Mouse (Mus musculus): Measurements from ENCODE around the gene Fabp7. TPM values are rescaled to one million over a fixed set of nuclear protein-coding genes. Genes with fewer than 3 reads are reported as not detected.

Fabp7 gene
- polyA plus RNA-seq, 1 experiment from 2014 or later, result 7.9 TPM

DNA sequence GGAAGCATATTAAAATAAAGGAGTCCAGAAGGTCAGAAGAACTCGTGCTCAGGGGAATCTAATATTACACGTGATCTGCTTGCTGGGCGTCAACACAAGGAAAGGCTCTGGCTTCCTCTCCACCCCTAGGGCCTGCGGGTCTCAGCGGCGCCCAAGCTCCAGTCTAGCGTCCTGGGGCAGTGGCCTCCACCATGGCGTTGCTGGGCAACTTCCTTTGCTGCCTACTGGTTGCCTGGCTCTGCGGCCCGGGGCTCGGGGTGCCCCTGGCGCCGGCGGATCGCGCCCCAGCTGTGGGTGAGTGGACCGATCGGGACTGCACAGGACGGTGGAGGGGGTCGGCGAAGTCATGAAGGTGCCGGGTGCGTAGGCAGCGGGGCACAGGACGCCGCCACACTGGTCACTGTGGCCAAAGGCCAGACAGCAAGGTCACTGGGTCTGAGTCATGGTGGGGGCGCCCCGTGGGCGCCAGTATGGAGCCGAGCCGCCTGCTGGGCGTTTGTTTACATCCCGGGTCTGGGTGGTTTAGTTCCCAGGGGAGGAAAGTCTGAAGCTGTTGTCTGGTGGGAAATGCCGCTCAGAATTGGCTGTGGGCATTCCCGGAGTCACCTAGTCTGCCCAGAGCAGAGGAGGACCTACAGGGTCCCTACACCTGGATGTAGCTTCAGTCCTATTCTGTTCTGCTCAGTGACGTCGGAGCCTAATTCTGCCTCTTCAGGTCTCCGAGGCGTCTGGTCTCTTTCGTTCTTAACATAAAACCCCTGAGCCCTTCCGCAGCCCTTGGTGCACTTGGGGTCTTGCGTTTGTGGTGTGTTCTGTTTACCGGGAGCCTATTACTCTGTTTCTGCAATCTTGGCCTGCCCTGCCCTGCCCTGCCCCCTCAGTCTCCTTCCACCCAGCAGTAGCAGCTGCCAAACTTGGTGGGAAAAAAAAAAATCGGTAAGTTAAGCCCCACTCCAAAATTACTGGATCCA is 10.1 kb downstream of the Fabp7 start:
- DNase-seq (peak; percentile 75), ATAC-seq (peak; percentile 89)
- Histone ChIP-seq H3K27me3 (ENCODE audit: insufficient read depth, low read length) (no peaks in the 10 kb centered on the region), H3K27ac (ENCODE audit: low read depth) (peak overlapping the region; percentile 96), H3K9me3 (ENCODE audit: low read length) (no peaks in the 10 kb centered on the region), H3K4me3 (ENCODE audit: low read depth, low read length) (peak overlapping the region; percentile 65), H3K4me1 (ENCODE audit: insufficient read depth) (peaks cover 20% of the 10 kb centered on the region), H3K4me2 (ENCODE audit: low read depth, low read length) (peak overlapping the region; percentile 88), H3K36me3 (replicated peaks; ENCODE audit: insufficient read depth, low read length) (no peaks in the 10 kb centered on the region), H3K9ac (replicated peaks) (peak overlapping the region; percentile 79)
- no peak; the same call in 1 of the 2 replicates for TF ChIP-seq CTCF (IDR thresholded peaks at IDR 0.05; ENCODE audit: low read depth)
- TF ChIP-seq EP300 (IDR thresholded peaks at IDR 0.05; ENCODE audit: low read depth), result no peak
- WGBS (ENCODE audit: insufficient replicate concordance), result 1% methylated on average over 44 of the region's 44 CpGs

- peaks cover 20% of the 10 kb centered on the region for H3K4me1 ChIP-seq (ENCODE audit: insufficient read depth)
- ATAC-seq, result no peak
- peak overlapping the region; percentile 79 for H3K9ac ChIP-seq (replicated peaks)
- H3K36me3 ChIP-seq (replicated peaks; ENCODE audit: insufficient read depth, low read length), result no peaks in the 10 kb centered on the region
- no peaks in the 10 kb centered on the region for H3K27me3 ChIP-seq (ENCODE audit: insufficient read depth, low read length)
- WGBS (ENCODE audit: insufficient replicate concordance), result 21% methylated on average over 4 of the region's 4 CpGs
- peak overlapping the region; percentile 65 for H3K4me3 ChIP-seq (ENCODE audit: low read depth, low read length)
- H3K4me2 ChIP-seq (ENCODE audit: low read depth, low read length), result peak overlapping the region; percentile 88
- TF ChIP-seq CTCF (IDR thresholded peaks at IDR 0.05; ENCODE audit: low read depth), result no peak
- no peak for TF ChIP-seq EP300 (IDR thresholded peaks at IDR 0.05; ENCODE audit: low read depth)
- H3K27ac ChIP-seq (ENCODE audit: low read depth), result peak overlapping the region; percentile 96
- no peaks in the 10 kb centered on the region for H3K9me3 ChIP-seq (ENCODE audit: low read length)
- no peak for DNase-seq
Measured at GRCm38 (mm10) chr10:57795542-57795941, 10.9 kb downstream of the Fabp7 start.

DNA sequence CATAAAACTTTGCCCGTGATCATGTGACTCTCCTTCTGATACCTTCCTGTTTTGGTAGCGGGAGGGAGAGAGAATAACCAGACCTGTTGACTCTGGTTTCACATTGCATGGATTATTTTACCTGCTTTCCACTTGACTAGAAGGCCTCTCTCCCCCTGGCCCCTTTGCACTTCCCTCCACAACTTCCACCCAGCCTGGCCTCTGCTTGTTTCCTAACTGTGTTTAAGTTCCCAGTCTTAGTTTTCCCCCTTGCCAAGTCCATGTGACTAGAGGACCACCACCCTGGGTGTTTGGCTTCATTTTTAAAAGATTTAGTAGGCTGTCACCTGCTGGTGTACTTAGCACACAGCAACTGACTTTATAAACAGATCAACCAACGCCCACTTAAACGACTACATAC is 11.4 kb downstream of the Fabp7 start:
- peak overlapping the region; percentile 79; the same call in 1 of the 2 replicates for H3K9ac ChIP-seq (replicated peaks)
- H3K27ac ChIP-seq (ENCODE audit: low read depth), result peak overlapping the region; percentile 96
- TF ChIP-seq CTCF (IDR thresholded peaks at IDR 0.05; ENCODE audit: low read depth) (peak; percentile 71), EP300 (IDR thresholded peaks at IDR 0.05; ENCODE audit: low read depth) (no peak)
- WGBS (ENCODE audit: insufficient replicate concordance), result 25% methylated on average over 4 of the region's 4 CpGs
- peaks cover 20% of the 10 kb centered on the region for H3K4me1 ChIP-seq (ENCODE audit: insufficient read depth)
- H3K27me3 ChIP-seq (ENCODE audit: insufficient read depth, low read length), result no peaks in the 10 kb centered on the region
- peak overlapping the region; percentile 88 for H3K4me2 ChIP-seq (ENCODE audit: low read depth, low read length)
- H3K4me3 ChIP-seq (ENCODE audit: low read depth, low read length), result peak overlapping the region; percentile 65
- H3K9me3 ChIP-seq (ENCODE audit: low read length), result no peaks in the 10 kb centered on the region
- 0 out of 2 replicates have a peak, but pooled peaks cover 3% of the 10 kb centered on the region for H3K36me3 ChIP-seq (replicated peaks; ENCODE audit: insufficient read depth, low read length)
- DNase-seq, result peak; percentile 38
- peak; percentile 20; the same call in 1 of the 2 replicates for ATAC-seq

DNA sequence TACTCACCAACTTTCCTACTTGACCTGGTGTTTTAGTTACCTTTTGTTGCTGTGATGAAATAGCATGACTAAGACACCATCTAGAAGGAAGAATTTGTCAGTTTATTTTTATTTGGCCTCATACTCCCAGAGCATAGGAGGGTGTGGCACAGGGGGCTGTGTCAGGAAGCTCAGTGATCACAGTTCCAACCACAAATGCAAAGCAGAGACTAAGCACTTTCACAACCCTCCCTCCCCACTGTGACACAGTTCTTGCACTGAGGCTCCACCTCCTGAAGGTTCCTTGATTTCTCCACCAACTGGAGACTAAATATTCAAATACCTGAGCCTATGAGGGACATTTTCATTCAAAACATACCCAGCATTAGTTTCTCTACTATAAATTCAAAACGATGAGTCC is 14.8 kb downstream of the Fabp7 start:
- H3K9ac ChIP-seq (replicated peaks), result no peak overlapping the region
- WGBS (ENCODE audit: insufficient replicate concordance), result 89% methylated on average over 1 of the region's 1 CpGs
- H3K27me3 ChIP-seq (ENCODE audit: insufficient read depth, low read length), result no peaks in the 10 kb centered on the region
- no peak for ATAC-seq
- H3K4me3 ChIP-seq (ENCODE audit: low read depth, low read length), result no peak overlapping the region
- H3K4me2 ChIP-seq (ENCODE audit: low read depth, low read length), result no peak overlapping the region
- TF ChIP-seq EP300 (IDR thresholded peaks at IDR 0.05; ENCODE audit: low read depth) (no peak), CTCF (IDR thresholded peaks at IDR 0.05; ENCODE audit: low read depth) (no peak)
- H3K27ac ChIP-seq (ENCODE audit: low read depth), result no peak overlapping the region
- H3K9me3 ChIP-seq (ENCODE audit: low read length), result no peaks in the 10 kb centered on the region
- peaks cover 10% of the 10 kb centered on the region for H3K4me1 ChIP-seq (ENCODE audit: insufficient read depth)
- no peak for DNase-seq
- H3K36me3 ChIP-seq (replicated peaks; ENCODE audit: insufficient read depth, low read length), result peaks cover 6% of the 10 kb centered on the region; the same call in 1 of the 2 replicates

DNA sequence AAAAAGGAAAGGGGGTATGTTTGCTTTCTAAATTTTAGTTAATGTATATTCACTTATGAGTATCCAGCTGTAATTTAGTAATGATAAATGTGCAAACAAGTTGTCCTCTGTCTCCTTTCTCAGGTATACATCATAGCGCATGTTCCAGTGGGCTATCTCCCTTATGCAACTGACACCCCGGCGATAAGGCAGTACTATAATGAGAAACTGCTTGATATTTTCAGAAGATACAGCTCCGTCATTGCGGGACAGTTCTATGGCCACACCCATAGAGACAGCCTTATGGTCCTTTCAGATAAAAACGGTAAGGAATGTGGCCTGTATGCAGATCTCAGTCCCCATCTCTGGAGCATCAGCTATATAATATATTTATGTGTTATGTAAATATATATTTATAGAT is 23.1 kb downstream of the Fabp7 start:
- Histone ChIP-seq H3K27me3 (ENCODE audit: insufficient read depth, low read length) (no peaks in the 10 kb centered on the region), H3K4me3 (ENCODE audit: low read depth, low read length) (no peak overlapping the region), H3K27ac (ENCODE audit: low read depth) (no peak overlapping the region), H3K9ac (replicated peaks) (no peak overlapping the region), H3K4me2 (ENCODE audit: low read depth, low read length) (no peak overlapping the region), H3K36me3 (replicated peaks; ENCODE audit: insufficient read depth, low read length) (peaks cover 26% of the 10 kb centered on the region), H3K9me3 (ENCODE audit: low read length) (no peaks in the 10 kb centered on the region), H3K4me1 (ENCODE audit: insufficient read depth) (0 out of 2 replicates have a peak, but pooled peaks cover 3% of the 10 kb centered on the region)
- WGBS (ENCODE audit: insufficient replicate concordance), result 57% methylated on average over 6 of the region's 6 CpGs
- TF ChIP-seq CTCF (IDR thresholded peaks at IDR 0.05; ENCODE audit: low read depth), result no peak
- peak; percentile 97 for TF ChIP-seq EP300 (IDR thresholded peaks at IDR 0.05; ENCODE audit: low read depth)
- ATAC-seq (peak; percentile 97), DNase-seq (peak; percentile 17)

- Histone ChIP-seq H3K27ac (ENCODE audit: low read depth) (no peak overlapping the region), H3K9me3 (ENCODE audit: low read length) (no peaks in the 10 kb centered on the region), H3K4me1 (ENCODE audit: insufficient read depth) (no peaks in the 10 kb centered on the region), H3K9ac (replicated peaks) (no peak overlapping the region), H3K36me3 (replicated peaks; ENCODE audit: insufficient read depth, low read length) (peaks cover 20% of the 10 kb centered on the region), H3K4me2 (ENCODE audit: low read depth, low read length) (no peak overlapping the region), H3K27me3 (ENCODE audit: insufficient read depth, low read length) (no peaks in the 10 kb centered on the region), H3K4me3 (ENCODE audit: low read depth, low read length) (no peak overlapping the region)
- no peak for ATAC-seq
- no peak for TF ChIP-seq CTCF (IDR thresholded peaks at IDR 0.05; ENCODE audit: low read depth)
- no peak for TF ChIP-seq EP300 (IDR thresholded peaks at IDR 0.05; ENCODE audit: low read depth)
- DNase-seq, result no peak
- WGBS (ENCODE audit: insufficient replicate concordance), result 86% methylated on average over 5 of the region's 5 CpGs
Measured at GRCm38 (mm10) chr10:57812161-57812856, 27.6 kb downstream of the Fabp7 start.

All from liver, postnatal 0 days (tissue).